Mouse (Mus musculus) lung, postnatal 36 days (tissue): Measurements from ENCODE around the gene Ipo8.

Experiments
- DNase-seq: peaks from one replicate; pipeline ENCODE4 v3.0.0; 2022; ENCODE audit warnings: mixed read lengths

Ipo8 gene

GRCm38 (mm10) chr6:148830748-148831727 lies at the start of gene Ipo8:
TSS of gene Ipo8 (minus strand) at chr6:148831467.
- peak; percentile 97 for DNase-seq

DNA sequence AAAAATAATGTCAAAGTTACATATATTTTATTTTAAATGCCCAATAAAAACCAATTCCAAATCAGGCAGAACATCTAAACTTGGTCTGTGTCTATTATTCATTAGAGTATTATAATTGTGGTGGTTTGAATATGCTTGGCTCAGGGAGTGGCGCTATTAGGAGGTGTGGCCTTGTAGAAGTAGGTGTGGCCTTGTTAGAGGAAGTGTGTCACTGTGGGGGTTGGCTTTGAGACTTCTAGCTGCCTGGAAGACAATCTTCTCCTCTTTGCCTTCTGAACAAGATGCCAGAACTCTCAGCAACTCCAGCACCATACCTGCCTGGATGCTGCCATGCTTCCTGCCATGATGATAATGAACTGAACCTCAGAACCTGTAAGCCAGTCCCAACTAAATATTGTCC lies 42.6 kb upstream of the Ipo8 start:
- DNase-seq = no peak

GRCm38 (mm10) chr6:148845629-148846028 lies 14.4 kb upstream of the Ipo8 start:
- DNase-seq = no peak

GRCm38 (mm10) chr6:148841760-148842159 lies 10.5 kb upstream of the Ipo8 start:
- DNase-seq = no peak

- DNase-seq = no peak
Measured at GRCm38 (mm10) chr6:148838460-148838859, 7.2 kb upstream of the Ipo8 start.

DNA sequence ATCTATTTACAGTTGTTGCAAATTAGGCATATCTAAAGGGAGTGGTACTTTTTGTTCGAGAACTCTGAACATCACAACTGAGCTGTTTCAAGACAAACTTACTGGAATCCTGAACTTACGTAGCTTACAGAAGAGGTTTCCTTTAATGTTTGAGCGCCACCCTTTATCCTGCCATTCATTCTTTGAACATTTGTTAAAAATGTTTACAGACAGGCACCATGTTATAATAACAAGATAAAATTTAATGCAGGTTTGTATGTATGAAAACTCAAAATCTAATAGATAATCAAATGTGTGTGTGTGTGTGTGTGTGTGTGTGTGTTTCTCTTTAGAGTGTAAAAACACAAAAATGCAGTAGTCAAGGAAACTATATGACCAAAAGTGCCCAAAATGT lies 458 bp upstream of the Ipo8 start:
- DNase-seq = no peak

DNA sequence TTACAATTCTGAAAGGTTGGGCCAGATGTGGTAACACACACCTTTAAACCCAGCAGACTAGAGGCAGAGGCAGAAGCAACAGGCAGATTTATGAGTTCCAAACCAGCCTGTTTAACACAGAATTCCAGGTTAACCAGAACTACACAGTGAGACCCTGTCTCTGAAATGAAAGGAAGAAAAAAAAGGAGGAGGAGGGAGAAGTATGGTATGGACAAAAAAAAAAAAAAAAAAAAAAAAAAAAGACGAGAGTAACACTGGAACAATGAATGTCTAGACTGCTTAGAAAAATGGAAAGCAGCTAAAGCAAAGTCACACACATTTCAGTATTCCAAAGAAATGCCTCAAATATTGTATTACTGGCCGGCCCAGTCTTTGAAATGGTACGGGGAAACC lies 916 bp downstream of the Ipo8 start:
- DNase-seq = no peak

- DNase-seq = peak; percentile 5
Measured at GRCm38 (mm10) chr6:148826119-148826518, 5.1 kb downstream of the Ipo8 start.

- peak; percentile 6 for DNase-seq
Measured at GRCm38 (mm10) chr6:148818624-148819343, 12.5 kb downstream of the Ipo8 start.

DNA sequence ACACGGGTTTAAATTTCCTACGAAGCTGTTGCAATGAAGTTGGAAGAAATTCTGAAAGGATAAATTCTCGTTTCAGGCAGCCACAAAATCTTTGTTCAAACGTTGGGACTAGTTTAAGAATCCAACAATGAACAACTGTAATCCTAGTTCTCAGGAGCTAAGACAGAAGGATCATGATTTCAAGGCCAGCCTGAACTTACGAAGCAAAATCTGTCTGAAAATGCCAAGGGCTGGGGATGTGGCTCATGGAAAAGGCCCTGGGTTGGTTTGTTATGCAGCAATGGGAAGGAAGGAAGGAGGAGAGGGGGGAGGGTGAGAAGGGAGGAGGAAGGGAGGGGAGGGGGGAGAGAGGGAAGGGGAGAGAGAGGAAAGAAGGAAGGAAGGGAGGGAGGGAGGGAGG lies 14.5 kb downstream of the Ipo8 start:
- DNase-seq = no peak

GRCm38 (mm10) chr6:148811117-148811516 lies 20.1 kb downstream of the Ipo8 start:
- no peak for DNase-seq

- no peak for DNase-seq
Measured at GRCm38 (mm10) chr6:148799773-148800172, 31.5 kb downstream of the Ipo8 start.

GRCm38 (mm10) chr6:148795145-148795544 lies 36.1 kb downstream of the Ipo8 start:
- no peak for DNase-seq

GRCm38 (mm10) chr6:148789010-148789673 lies 42.1 kb downstream of the Ipo8 start:
- no peak for DNase-seq

GRCm38 (mm10) chr6:148786186-148786585 lies 45.1 kb downstream of the Ipo8 start:
- no peak for DNase-seq

GRCm38 (mm10) chr6:148784418-148784817 lies 46.8 kb downstream of the Ipo8 start:
- DNase-seq = no peak

GRCm38 (mm10) chr6:148776236-148776635 lies 55.0 kb downstream of the Ipo8 start:
- DNase-seq = no peak

- no peak for DNase-seq
Measured at GRCm38 (mm10) chr6:148771423-148771822, 59.8 kb downstream of the Ipo8 start.

- DNase-seq = no peak
Measured at GRCm38 (mm10) chr6:148768419-148768818, 62.8 kb downstream of the Ipo8 start.

DNA sequence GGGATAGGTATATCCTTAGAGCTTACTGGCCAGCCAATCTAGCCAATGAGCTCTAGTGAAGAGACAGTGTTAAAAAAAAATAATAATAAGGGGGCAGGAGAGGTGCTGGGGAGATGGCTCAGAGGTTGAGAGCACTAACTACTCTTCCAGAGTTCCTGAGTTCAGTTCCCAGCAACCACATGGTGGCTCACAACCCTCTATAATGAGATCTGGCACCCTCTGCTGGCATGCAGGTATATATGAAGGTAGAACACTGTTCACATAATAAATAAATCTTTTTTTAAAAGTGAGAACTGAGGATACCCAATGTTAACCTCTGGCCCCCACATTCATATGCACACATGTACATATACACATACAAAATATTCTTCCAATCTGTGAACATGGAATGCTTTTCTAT lies 64.0 kb downstream of the Ipo8 start:
- no peak for DNase-seq

GRCm38 (mm10) chr6:148761967-148762712 lies 69.1 kb downstream of the Ipo8 start:
- DNase-seq = no peak

DNA sequence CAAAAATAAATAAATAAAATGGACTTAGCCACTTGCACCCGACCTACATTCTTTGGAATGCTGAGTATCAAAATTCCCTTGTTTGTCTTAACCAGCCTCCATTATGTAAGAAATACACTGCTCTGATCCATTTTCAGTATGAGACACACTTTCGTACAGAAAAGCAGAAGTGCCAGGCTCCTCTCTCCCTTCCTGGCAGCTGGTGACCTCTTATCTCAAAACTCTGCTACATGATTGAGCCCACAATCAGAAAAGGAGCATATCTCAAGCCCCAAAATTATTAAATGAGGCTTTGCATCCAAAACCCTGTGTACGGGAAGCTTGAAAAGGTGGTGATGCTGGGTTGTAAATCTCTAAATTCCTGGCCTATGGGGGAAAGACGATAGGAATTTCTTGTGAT lies 69.8 kb downstream of the Ipo8 start:
- DNase-seq = no peak

- no peak for DNase-seq
Measured at GRCm38 (mm10) chr6:148756535-148756934, 74.7 kb downstream of the Ipo8 start.
